Mouse (Mus musculus) layer of hippocampus, postnatal 25 days (tissue): ENCODE data around the gene Slamf7. TPM values are rescaled to one million over a fixed set of nuclear protein-coding genes. Genes with fewer than 3 reads are reported as not detected.
A peak's percentile ranks its signal among the peaks of the same experiment; 100 is the strongest.
"Not testable (repeated sequence)": the region's sequence is repeated elsewhere in the genome, so short reads cannot be mapped to it uniquely, and the experiment has no call there.

Source experiments
- DNase-seq, 2 experiments: peaks; one replicate each; pipeline ENCODE4 v3.0.0; 2022; ENCODE audit warnings: mixed read lengths in 2 of 2, low spot score in 1 of 2; ENCODE audit errors: extremely low spot score in 1 of 2
- total RNA-seq, 2 experiments: library from RNA; stranded (reverse); gene quantifications; 2 replicates each; pipeline ENCODE4 v1.2.3; 2021

Gene Slamf7
- total RNA-seq, result not detected

GRCm38 (mm10) chr1:171652734-171653133 is at the start of gene Slamf7:
TSS of gene Slamf7 (minus strand) at chr1:171653035.
- no peak for DNase-seq

GRCm38 (mm10) chr1:171698983-171699382 is 46.1 kb upstream of the Slamf7 start:
- peak in 1 of 2 experiments; percentile 47 for DNase-seq

GRCm38 (mm10) chr1:171693918-171694317 is 41.1 kb upstream of the Slamf7 start:
- DNase-seq, result no peak

- no peak for DNase-seq
Measured at GRCm38 (mm10) chr1:171687320-171687719, 34.5 kb upstream of the Slamf7 start.

- DNase-seq, result no peak
Measured at GRCm38 (mm10) chr1:171684923-171685322, 32.1 kb upstream of the Slamf7 start.

- no peak for DNase-seq
Measured at GRCm38 (mm10) chr1:171681531-171682299, 28.9 kb upstream of the Slamf7 start, which contains the start of gene Cd48. TSS of gene Cd48 (plus strand) at chr1:171682009.

- DNase-seq, result no peak
Measured at GRCm38 (mm10) chr1:171681009-171681408, 28.2 kb upstream of the Slamf7 start.

GRCm38 (mm10) chr1:171677721-171678120 is 24.9 kb upstream of the Slamf7 start:
- DNase-seq, result no peak

GRCm38 (mm10) chr1:171674467-171674866 is 21.6 kb upstream of the Slamf7 start:
- DNase-seq, result no peak

GRCm38 (mm10) chr1:171672854-171673475 is 20.1 kb upstream of the Slamf7 start:
- peak; percentile 15 to 27 for DNase-seq

GRCm38 (mm10) chr1:171672451-171672850 is 19.6 kb upstream of the Slamf7 start:
- not testable (repeated sequence) for DNase-seq

GRCm38 (mm10) chr1:171667160-171667559 is 14.3 kb upstream of the Slamf7 start:
- no peak for DNase-seq

GRCm38 (mm10) chr1:171666350-171666749 is 13.5 kb upstream of the Slamf7 start:
- no peak for DNase-seq

GRCm38 (mm10) chr1:171663757-171664156 is 10.9 kb upstream of the Slamf7 start:
- DNase-seq, result no peak

- no peak for DNase-seq
Measured at GRCm38 (mm10) chr1:171661482-171661881, 8.6 kb upstream of the Slamf7 start.

- DNase-seq, result no peak
Measured at GRCm38 (mm10) chr1:171660423-171660822, 7.6 kb upstream of the Slamf7 start.

- DNase-seq, result no peak
Measured at GRCm38 (mm10) chr1:171658561-171658991, 5.7 kb upstream of the Slamf7 start.

- no peak for DNase-seq
Measured at GRCm38 (mm10) chr1:171648840-171649239, 4.0 kb downstream of the Slamf7 start.

GRCm38 (mm10) chr1:171647716-171648115 is 5.1 kb downstream of the Slamf7 start:
- DNase-seq, result no peak

- DNase-seq, result no peak
Measured at GRCm38 (mm10) chr1:171646429-171646940, 6.3 kb downstream of the Slamf7 start.

GRCm38 (mm10) chr1:171643612-171644011 is 9.2 kb downstream of the Slamf7 start:
- DNase-seq, result no peak

- DNase-seq, result no peak
Measured at GRCm38 (mm10) chr1:171640796-171641195, 12.0 kb downstream of the Slamf7 start.
